Mouse (Mus musculus): ENCODE results near the gene Rsf1. TPM values are rescaled to one million over a fixed set of nuclear protein-coding genes. Genes with fewer than 3 reads are reported as not detected.
A peak's percentile ranks its signal among the peaks of the same experiment; 100 is the strongest.

The Rsf1 gene
- polyA plus RNA-seq, 1 experiment from 2014 or later = 5.5 TPM

- Histone ChIP-seq H3K27ac (ENCODE audit: low read depth) (no peak overlapping the region), H3K9me3 (ENCODE audit: low read length) (no peaks in the 10 kb centered on the region), H3K4me1 (ENCODE audit: insufficient read depth) (no peaks in the 10 kb centered on the region; the same call in 1 of the 2 replicates), H3K4me2 (ENCODE audit: low read depth, low read length) (no peak overlapping the region), H3K36me3 (replicated peaks; ENCODE audit: insufficient read depth, low read length) (peaks cover 13% of the 10 kb centered on the region), H3K27me3 (ENCODE audit: insufficient read depth, low read length) (no peaks in the 10 kb centered on the region), H3K4me3 (ENCODE audit: low read depth, low read length) (no peak overlapping the region), H3K9ac (replicated peaks) (no peak overlapping the region)
- ATAC-seq (0 out of 2 replicates have a peak, but pooled peaks have one; percentile 62), DNase-seq (no peak)
- 67% methylated on average over 4 of the region's 4 CpGs for WGBS (ENCODE audit: insufficient replicate concordance)
- no peak for TF ChIP-seq CTCF (IDR thresholded peaks at IDR 0.05; ENCODE audit: low read depth)
These were observed 71.0 kb downstream of the Rsf1 start for GRCm38 (mm10) chr7:97650729-97651128.

GRCm38 (mm10) chr7:97656144-97656543 is 76.5 kb downstream of the Rsf1 start:
- peaks cover 13% of the 10 kb centered on the region for H3K36me3 ChIP-seq (replicated peaks; ENCODE audit: insufficient read depth, low read length)
- no peak overlapping the region for H3K4me3 ChIP-seq (ENCODE audit: low read depth, low read length)
- no peak overlapping the region for H3K4me2 ChIP-seq (ENCODE audit: low read depth, low read length)
- no peak for TF ChIP-seq EP300 (IDR thresholded peaks at IDR 0.05; ENCODE audit: low read depth)
- peak; percentile 17; the same call in 1 of the 2 replicates for TF ChIP-seq CTCF (IDR thresholded peaks at IDR 0.05; ENCODE audit: low read depth)
- WGBS (ENCODE audit: insufficient replicate concordance) = 76% methylated on average over 6 of the region's 6 CpGs
- no peak overlapping the region for H3K9ac ChIP-seq (replicated peaks)
- ATAC-seq (no peak), DNase-seq (no peak)
- H3K4me1 ChIP-seq (ENCODE audit: insufficient read depth) = no peaks in the 10 kb centered on the region; the same call in 1 of the 2 replicates
- H3K27ac ChIP-seq (ENCODE audit: low read depth) = no peak overlapping the region
- no peaks in the 10 kb centered on the region for H3K27me3 ChIP-seq (ENCODE audit: insufficient read depth, low read length)
- no peaks in the 10 kb centered on the region for H3K9me3 ChIP-seq (ENCODE audit: low read length)

- Histone ChIP-seq H3K9ac (replicated peaks) (no peak overlapping the region), H3K4me3 (ENCODE audit: low read depth, low read length) (no peak overlapping the region), H3K36me3 (replicated peaks; ENCODE audit: insufficient read depth, low read length) (peaks cover 32% of the 10 kb centered on the region), H3K4me1 (ENCODE audit: insufficient read depth) (no peaks in the 10 kb centered on the region), H3K27ac (ENCODE audit: low read depth) (no peak overlapping the region), H3K27me3 (ENCODE audit: insufficient read depth, low read length) (no peaks in the 10 kb centered on the region), H3K4me2 (ENCODE audit: low read depth, low read length) (no peak overlapping the region), H3K9me3 (ENCODE audit: low read length) (no peaks in the 10 kb centered on the region)
- DNase-seq (no peak), ATAC-seq (no peak)
- TF ChIP-seq EP300 (IDR thresholded peaks at IDR 0.05; ENCODE audit: low read depth) = no peak
- TF ChIP-seq CTCF (IDR thresholded peaks at IDR 0.05; ENCODE audit: low read depth) = no peak
- 83% methylated on average over 4 of the region's 4 CpGs for WGBS (ENCODE audit: insufficient replicate concordance)
These were observed 81.9 kb downstream of the Rsf1 start for GRCm38 (mm10) chr7:97661634-97662033.

- H3K4me1 ChIP-seq (ENCODE audit: insufficient read depth) = no peaks in the 10 kb centered on the region
- no peak for DNase-seq
- 20% methylated on average over 1 of the region's 1 CpGs for WGBS (ENCODE audit: insufficient replicate concordance)
- ATAC-seq = no peak
- no peaks in the 10 kb centered on the region for H3K27me3 ChIP-seq (ENCODE audit: insufficient read depth, low read length)
- no peak overlapping the region for H3K27ac ChIP-seq (ENCODE audit: low read depth)
- no peaks in the 10 kb centered on the region for H3K9me3 ChIP-seq (ENCODE audit: low read length)
- H3K4me2 ChIP-seq (ENCODE audit: low read depth, low read length) = no peak overlapping the region
- H3K9ac ChIP-seq (replicated peaks) = no peak overlapping the region
- TF ChIP-seq CTCF (IDR thresholded peaks at IDR 0.05; ENCODE audit: low read depth) = peak; percentile 53
- TF ChIP-seq EP300 (IDR thresholded peaks at IDR 0.05; ENCODE audit: low read depth) = no peak
- H3K36me3 ChIP-seq (replicated peaks; ENCODE audit: insufficient read depth, low read length) = peaks cover 46% of the 10 kb centered on the region
- no peak overlapping the region for H3K4me3 ChIP-seq (ENCODE audit: low read depth, low read length)
These were observed 99.5 kb downstream of the Rsf1 start for GRCm38 (mm10) chr7:97679239-97679638.

- 0 out of 2 replicates have a peak, but pooled peaks cover 3% of the 10 kb centered on the region for H3K4me1 ChIP-seq (ENCODE audit: insufficient read depth)
- H3K27ac ChIP-seq (ENCODE audit: low read depth) = no peak overlapping the region
- DNase-seq (no peak), ATAC-seq (no peak)
- 74% methylated on average over 2 of the region's 2 CpGs for WGBS (ENCODE audit: insufficient replicate concordance)
- H3K9ac ChIP-seq (replicated peaks) = no peak overlapping the region
- H3K9me3 ChIP-seq (ENCODE audit: low read length) = no peaks in the 10 kb centered on the region
- no peak for TF ChIP-seq EP300 (IDR thresholded peaks at IDR 0.05; ENCODE audit: low read depth)
- TF ChIP-seq CTCF (IDR thresholded peaks at IDR 0.05; ENCODE audit: low read depth) = no peak
- H3K36me3 ChIP-seq (replicated peaks; ENCODE audit: insufficient read depth, low read length) = peaks cover 21% of the 10 kb centered on the region
- H3K4me2 ChIP-seq (ENCODE audit: low read depth, low read length) = no peak overlapping the region
- no peak overlapping the region for H3K4me3 ChIP-seq (ENCODE audit: low read depth, low read length)
- no peaks in the 10 kb centered on the region for H3K27me3 ChIP-seq (ENCODE audit: insufficient read depth, low read length)
These were observed 108.1 kb downstream of the Rsf1 start for GRCm38 (mm10) chr7:97687831-97688230.

GRCm38 (mm10) chr7:97695441-97695840 is 115.8 kb downstream of the Rsf1 start:
- Histone ChIP-seq H3K4me2 (ENCODE audit: low read depth, low read length) (no peak overlapping the region), H3K27ac (ENCODE audit: low read depth) (no peak overlapping the region), H3K27me3 (ENCODE audit: insufficient read depth, low read length) (no peaks in the 10 kb centered on the region), H3K9ac (replicated peaks) (no peak overlapping the region), H3K4me3 (ENCODE audit: low read depth, low read length) (no peak overlapping the region), H3K9me3 (ENCODE audit: low read length) (no peaks in the 10 kb centered on the region), H3K36me3 (replicated peaks; ENCODE audit: insufficient read depth, low read length) (no peaks in the 10 kb centered on the region), H3K4me1 (ENCODE audit: insufficient read depth) (peaks cover 13% of the 10 kb centered on the region)
- DNase-seq = no peak
- TF ChIP-seq EP300 (IDR thresholded peaks at IDR 0.05; ENCODE audit: low read depth) (no peak), CTCF (IDR thresholded peaks at IDR 0.05; ENCODE audit: low read depth) (no peak)
- 93% methylated on average over 1 of the region's 1 CpGs for WGBS (ENCODE audit: insufficient replicate concordance)
- ATAC-seq = no peak

GRCm38 (mm10) chr7:97696133-97696505 is 116.4 kb downstream of the Rsf1 start:
- Histone ChIP-seq H3K27ac (ENCODE audit: low read depth) (peak overlapping the region; percentile 63), H3K9ac (replicated peaks) (peak overlapping the region; percentile 77), H3K27me3 (ENCODE audit: insufficient read depth, low read length) (no peaks in the 10 kb centered on the region), H3K36me3 (replicated peaks; ENCODE audit: insufficient read depth, low read length) (no peaks in the 10 kb centered on the region), H3K4me3 (ENCODE audit: low read depth, low read length) (peak overlapping the region; percentile 77), H3K4me1 (ENCODE audit: insufficient read depth) (peaks cover 13% of the 10 kb centered on the region), H3K4me2 (ENCODE audit: low read depth, low read length) (peak overlapping the region; percentile 70), H3K9me3 (ENCODE audit: low read length) (no peaks in the 10 kb centered on the region)
- TF ChIP-seq CTCF (IDR thresholded peaks at IDR 0.05; ENCODE audit: low read depth) (no peak), EP300 (IDR thresholded peaks at IDR 0.05; ENCODE audit: low read depth) (no peak)
- 41% methylated on average over 19 of the region's 19 CpGs for WGBS (ENCODE audit: insufficient replicate concordance)
- ATAC-seq (peak; percentile 47), DNase-seq (no peak)
